Mouse (Mus musculus) cerebellum, adult 11 months (tissue): ENCODE measurements around the gene Rpl19.

Source experiments
- DNase-seq: peaks from one replicate; pipeline ENCODE4 v3.0.0; 2022

Gene Rpl19

DNA sequence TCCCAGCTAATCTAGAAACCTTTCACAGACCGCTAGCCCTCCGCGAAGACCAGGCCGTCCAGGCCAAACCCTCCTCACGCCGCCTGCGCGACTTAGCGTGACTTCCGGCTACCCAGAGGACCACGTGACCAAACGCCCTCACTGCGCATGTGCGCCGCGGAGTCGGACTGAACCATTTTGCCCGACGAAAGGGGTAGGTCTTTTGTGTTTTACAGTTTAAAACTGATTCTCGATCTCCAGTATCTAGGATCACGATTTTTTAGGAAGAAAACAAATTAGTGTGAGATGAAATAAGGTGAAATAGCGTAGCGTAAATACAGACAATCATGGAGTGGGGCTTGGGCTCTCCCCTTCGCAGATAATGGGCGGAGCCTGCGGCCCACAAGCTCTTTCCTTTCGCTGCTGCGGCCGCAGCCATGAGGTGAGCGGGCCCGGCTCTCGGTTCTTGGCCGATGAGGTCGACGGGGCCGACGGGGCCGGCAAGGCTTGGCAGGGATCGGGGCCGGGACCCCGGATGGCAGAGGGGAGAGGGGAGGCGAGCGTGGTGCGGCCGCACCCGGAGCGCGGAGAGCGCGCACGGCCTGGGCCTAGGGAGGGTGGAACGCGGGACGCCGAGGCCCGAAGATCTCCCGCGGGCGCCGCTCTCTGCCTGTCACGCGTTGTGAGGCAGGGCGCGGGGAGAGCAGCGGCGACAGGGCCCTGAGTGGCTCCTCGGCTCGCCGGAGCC, at the start of gene Rpl19:
Gene Rpl19 (plus strand): TSS at position 141 of the 727 bp plus-strand sequence.
- peak; percentile 93 for DNase-seq

DNA sequence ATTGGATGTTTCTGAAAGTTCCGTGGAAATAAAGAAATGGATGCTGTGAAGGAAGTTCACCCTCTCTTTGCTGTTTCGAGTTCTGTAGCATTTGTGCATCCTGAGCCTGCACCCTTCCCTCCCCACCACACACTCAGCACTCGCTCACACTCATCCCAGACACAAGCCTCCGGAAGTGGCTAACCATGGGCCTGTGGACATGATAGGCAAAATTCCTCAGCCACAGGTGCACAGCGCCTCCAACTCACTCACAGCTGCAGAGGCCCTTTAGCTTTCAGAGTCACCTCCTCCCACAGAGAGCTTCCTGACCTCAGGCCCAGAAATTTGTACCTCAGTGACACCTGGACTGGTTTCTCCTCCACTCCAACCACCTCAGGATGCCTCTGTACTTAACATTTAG, 48.7 kb upstream of the Rpl19 start:
- no peak for DNase-seq

- DNase-seq: no peak
These were observed 48.1 kb upstream of the Rpl19 start for GRCm38 (mm10) chr11:97978392-97978791.

DNA sequence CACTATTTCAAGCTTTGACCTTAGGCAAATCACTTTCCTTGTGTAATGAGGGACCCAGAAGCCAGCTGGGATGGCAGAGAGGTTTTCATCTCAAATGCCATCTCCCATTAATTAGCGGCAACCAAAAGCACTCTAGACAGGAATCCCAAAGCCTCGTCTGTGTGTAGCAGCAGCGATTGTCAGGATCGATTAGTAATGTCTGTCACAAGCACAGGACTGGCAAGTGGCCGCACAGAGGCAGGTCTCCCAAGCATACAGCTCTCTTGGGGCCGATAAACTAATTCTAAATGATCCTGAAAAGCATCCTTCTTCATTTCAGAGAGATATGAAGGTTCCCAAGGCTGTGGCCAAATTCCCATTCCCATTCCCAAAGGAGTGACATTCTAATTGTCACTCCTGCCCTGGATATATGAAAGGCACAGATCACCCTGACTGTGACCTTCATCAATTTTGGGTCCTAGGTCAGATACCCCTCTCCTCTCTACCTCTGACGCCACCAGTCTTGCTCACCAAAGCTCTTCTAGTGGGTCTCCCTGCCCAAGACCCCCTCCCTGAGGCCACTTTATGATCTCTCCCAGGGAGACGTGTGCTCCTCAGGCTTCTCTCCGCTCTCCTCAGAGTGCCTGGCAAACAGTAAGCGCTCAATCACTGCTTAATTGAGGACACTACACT, 46.5 kb upstream of the Rpl19 start:
- DNase-seq: no peak

GRCm38 (mm10) chr11:97980531-97980966, 46.0 kb upstream of the Rpl19 start:
- DNase-seq: no peak

- DNase-seq: no peak
These were observed 43.8 kb upstream of the Rpl19 start for GRCm38 (mm10) chr11:97982721-97983120.

DNA sequence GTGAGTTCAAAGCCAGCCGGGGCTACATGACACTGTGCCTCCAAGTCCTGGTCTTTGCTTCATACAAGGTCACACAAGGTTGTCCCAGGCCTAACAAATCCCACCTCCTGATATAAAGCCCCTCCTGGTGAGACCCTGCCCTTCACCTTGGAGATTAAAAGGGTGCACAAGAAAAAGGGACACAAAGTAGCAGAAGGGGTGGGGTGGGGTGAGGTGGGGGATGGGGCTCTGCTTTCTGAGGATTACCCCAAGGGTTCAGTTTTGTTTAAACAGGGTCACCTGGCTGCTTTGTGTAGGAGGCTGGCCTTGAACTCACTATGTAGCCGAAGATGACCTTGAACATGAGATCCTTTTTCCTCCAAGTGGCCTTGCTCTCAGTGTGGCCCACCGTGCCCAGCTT, 43.0 kb upstream of the Rpl19 start:
- no peak for DNase-seq

- DNase-seq: no peak
These were observed 42.5 kb upstream of the Rpl19 start for GRCm38 (mm10) chr11:97983983-97984382.

- no peak for DNase-seq
These were observed 40.5 kb upstream of the Rpl19 start, which contains the start of gene Plxdc1 for GRCm38 (mm10) chr11:97985727-97986677. Gene Plxdc1 (minus strand): TSS chr11:97986444.

GRCm38 (mm10) chr11:97986738-97987465, 39.6 kb upstream of the Rpl19 start:
- DNase-seq: no peak

GRCm38 (mm10) chr11:97987551-97988526, 38.7 kb upstream of the Rpl19 start:
- peak; percentile 93 for DNase-seq

- peak; percentile 89 for DNase-seq
These were observed 37.9 kb upstream of the Rpl19 start for GRCm38 (mm10) chr11:97988530-97989096.

DNA sequence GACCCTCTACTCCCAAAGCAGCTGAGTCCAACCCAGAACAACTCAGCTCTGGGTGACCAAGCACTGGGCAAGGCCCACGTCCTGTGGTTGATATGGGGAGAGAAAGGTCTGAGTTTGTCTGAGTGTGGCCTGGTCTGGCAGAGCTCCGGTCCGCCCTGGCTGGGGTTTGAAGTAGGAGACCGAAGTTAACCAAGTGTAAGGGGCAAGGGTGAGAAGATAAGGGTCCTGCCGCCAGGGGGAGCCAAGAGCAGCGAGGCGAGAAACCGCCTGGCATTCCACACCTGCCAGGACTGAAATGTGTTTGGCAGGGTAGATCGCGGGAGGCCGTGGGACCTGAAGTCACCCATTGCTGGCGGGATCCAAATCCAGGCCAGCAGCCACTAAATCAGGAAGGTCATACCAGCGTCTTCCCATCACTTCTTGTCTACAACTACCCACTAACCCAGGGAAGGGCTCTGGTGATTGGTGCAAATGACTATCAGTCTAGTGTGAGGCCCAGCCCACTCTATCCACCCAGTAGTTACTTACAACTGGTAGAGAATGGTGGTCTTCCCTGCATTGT, 31.9 kb upstream of the Rpl19 start:
- DNase-seq: peak; percentile 71

DNA sequence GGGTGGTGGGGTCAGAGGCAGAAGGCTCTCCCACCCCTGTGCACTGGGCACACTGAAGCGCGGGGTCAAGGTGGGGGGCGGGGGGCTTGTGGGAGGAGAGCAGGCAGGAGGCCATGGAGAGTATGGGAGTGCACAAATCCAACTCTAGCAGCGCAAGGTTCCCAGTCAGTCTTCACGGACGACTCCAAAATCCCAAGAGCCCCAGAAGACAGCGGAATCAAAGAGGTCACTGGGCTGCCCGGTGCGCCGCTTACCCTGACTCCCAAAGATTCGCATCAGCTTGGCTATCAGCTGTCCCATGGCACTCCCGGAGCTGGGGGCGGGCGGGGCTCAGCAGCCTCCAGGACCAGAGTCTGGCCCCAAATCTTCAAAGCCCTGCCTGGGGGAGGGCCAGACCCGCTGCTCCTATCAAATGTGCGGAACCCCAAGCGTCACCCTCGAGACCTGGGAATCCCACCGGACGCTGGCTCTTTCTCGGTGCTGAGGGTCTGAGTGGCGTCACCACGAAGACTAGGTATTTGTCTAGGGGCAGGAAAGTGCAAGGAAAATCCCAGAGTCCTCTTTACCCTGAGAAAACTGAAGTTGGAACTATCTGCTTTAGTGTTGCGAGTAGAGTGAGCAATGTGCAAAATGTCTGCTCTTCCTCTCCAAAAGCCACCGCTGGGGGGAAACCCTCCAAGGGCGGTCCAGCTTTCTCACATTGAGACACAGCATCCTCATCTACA, 30.8 kb upstream of the Rpl19 start, which contains the start of gene Arl5c:
Gene Arl5c (minus strand): TSS at position 618 of the 725 bp plus-strand sequence.
- DNase-seq: no peak

DNA sequence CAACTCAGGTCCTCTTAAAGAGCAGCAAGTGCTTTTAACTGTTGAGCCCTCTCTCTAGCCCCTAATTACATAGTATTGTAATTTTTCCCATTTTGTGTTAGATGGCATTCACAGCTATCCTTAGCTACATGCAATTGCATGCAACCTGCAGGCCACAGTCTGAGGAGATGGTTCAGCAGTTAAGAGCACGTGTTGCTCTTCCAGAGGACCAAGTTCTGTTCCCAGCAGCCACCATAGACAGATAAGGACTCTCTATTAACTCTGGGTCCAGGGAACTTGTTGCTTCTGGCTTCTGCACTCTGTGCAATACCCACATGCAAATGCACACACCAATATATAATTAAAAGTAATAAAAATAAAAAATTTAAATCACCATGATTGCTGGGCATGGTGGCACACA, 29.8 kb upstream of the Rpl19 start:
- no peak for DNase-seq

GRCm38 (mm10) chr11:97997387-97997960, 29.0 kb upstream of the Rpl19 start:
- no peak for DNase-seq

DNA sequence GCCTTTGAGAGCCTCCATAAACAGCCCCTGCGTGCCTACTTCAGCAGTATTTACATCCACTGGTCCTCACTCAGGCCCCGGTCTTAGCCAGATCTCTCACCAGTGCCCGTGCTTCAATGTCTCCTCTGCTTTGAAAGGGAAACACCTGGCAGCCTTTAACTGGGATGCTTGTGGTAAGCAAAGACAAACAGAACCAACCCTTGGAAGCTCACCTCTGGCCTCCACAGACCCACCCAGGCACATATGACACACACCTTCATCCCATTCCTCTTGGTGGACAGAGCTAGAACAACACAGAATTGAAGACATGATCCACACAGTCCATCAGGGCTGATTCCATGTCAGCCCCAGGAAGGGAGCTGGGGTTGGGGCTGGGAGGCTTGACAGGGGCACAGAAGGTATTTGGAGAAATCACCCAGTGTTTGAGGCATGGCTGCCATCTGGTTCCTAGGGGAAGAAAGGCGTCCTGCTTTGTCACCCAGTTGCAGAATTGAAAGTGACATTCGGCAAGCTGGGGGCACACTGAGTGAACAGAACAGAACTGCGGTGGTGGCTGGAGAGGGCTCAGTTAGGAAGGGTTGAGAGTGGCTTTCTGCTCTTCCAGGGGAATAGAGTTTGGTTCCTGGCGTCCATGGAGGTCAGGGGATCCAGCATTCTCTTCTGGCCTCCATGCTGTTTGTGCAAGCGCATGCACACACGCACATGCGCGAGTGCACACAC, 28.3 kb upstream of the Rpl19 start:
- no peak for DNase-seq

DNA sequence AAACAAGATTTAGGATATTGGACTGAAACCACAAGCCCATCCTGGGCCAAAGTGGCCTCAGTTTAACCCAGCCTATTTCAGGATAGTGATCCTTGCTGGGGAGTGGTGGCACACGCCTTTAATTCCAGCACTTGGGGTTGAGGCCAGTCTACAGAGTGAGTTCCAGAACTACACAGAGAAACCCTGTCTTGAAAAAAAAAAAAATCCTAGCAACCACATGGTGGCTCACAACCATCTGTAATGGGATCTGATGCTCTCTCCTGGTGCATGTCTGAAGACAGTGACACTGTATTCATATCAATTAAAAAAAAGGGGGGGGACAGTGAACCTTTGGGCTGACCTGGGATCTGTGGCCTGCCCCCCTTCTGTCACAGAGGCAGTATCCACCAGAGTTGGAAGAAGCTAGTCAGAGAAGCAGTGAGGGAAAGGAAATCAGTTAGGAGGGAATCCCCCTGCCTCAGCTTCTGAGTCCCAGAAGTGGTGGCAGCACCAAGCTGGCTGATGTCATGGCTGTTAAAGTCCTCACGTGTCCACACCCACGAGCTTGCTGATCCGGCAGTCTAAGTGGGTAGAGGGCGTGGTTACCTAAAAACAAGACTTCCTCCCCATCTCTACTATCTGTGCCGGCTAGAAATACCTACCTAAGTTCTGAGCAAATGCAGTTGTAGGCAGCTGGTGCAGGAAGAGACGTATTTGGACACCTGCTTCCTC, 27.5 kb upstream of the Rpl19 start:
- DNase-seq: no peak
